Mouse (Mus musculus) embryonic fibroblast, embryonic 13.5 days (primary cell): ENCODE measurements around the gene Rundc3a.

Experiments used
- CTCF ChIP-seq: IDR thresholded peaks from 2 replicates; pipeline ENCODE4 v1.5.1; 2011; ENCODE audit warnings: mild to moderate bottlenecking, control low read depth, low read length, moderate library complexity, borderline replicate concordance; ENCODE audit not compliant: insufficient read depth
- POLR2A ChIP-seq: IDR thresholded peaks from 2 replicates; pipeline ENCODE4 v1.6.1; 2011; ENCODE audit warnings: low read depth, mild to moderate bottlenecking, control low read depth, low read length, moderate library complexity

DNA sequence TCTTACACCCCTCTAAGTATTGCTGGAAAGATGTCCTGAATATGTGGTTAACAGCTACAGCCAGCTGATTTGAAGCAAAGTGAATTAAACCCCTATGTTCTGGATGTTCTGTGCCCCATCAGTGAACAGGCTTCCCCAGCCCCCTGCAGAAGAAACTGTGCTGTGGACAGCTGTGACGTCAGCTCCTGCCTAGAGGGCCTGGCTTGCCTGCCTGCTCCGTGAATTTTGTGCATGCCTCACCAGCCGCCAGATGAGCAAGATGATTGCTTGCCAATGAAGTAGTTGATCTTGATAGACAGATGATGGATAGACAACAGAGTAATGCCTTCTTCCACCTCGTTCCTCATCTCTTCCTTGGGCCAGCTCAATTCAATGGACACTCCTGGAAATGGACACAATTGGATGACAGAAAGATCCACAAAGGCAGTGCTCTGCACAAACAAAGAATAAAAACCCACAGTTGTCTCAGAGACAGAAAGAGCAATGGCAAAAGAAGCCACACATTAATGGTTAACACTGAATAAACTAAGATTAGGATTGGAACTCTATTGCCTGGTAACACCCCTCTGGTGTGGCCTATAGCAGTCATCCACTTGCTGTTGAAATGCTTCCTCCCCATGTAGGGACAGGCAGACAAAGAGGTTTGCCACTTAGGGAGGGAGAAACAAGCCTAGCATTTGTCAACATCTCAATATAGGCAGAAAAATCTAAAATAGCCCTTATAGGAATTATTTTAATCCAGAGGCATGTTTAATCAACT lies 11.7 kb upstream of the Rundc3a start:
- TF ChIP-seq CTCF: no peak
- no peak for TF ChIP-seq POLR2A
